Mouse (Mus musculus): Measurements from ENCODE around the gene Ccdc34. TPM values are rescaled to one million over a fixed set of nuclear protein-coding genes. Genes with fewer than 3 reads are reported as not detected.

Gene Ccdc34
- polyA plus RNA-seq, 1 experiment from 2014 or later = 36.8 TPM

DNA sequence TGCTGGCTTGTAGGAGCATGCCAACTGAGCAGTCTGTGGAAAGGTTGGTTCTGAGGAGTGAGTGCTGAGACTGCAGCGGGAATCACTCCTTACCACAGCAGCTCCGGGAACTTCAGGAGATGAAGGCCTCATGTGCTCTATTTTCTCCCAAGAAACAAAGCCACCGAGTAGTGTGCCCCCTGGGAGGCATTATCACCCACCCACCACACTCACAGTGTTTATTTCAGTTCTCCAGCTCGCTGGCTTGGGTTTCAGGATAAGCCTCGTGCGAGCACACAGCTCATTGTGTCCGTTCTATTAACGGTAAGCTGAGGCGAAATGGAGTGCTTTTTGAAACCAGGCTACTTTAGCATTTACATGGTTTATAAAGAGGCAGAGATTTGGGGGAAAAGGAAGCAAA lies 32.1 kb upstream of the Ccdc34 start:
- H3K4me3 ChIP-seq = no peak overlapping the region
- H3K4me1 ChIP-seq = no peaks in the 10 kb centered on the region; the same call in 1 of the 2 replicates
- ATAC-seq (replicated peaks) = no peak
- no peak overlapping the region for H3K27ac ChIP-seq (replicated peaks)
- H3K36me3 ChIP-seq = no peaks in the 10 kb centered on the region
- H3K27me3 ChIP-seq = peaks cover 40% of the 10 kb centered on the region; the same call in 1 of the 2 replicates
- H3K4me2 ChIP-seq (replicated peaks) = no peak overlapping the region
- WGBS = 21% methylated on average over 9 of the region's 9 CpGs
- no peaks in the 10 kb centered on the region for H3K9me3 ChIP-seq
- H3K9ac ChIP-seq (replicated peaks) = no peak overlapping the region

DNA sequence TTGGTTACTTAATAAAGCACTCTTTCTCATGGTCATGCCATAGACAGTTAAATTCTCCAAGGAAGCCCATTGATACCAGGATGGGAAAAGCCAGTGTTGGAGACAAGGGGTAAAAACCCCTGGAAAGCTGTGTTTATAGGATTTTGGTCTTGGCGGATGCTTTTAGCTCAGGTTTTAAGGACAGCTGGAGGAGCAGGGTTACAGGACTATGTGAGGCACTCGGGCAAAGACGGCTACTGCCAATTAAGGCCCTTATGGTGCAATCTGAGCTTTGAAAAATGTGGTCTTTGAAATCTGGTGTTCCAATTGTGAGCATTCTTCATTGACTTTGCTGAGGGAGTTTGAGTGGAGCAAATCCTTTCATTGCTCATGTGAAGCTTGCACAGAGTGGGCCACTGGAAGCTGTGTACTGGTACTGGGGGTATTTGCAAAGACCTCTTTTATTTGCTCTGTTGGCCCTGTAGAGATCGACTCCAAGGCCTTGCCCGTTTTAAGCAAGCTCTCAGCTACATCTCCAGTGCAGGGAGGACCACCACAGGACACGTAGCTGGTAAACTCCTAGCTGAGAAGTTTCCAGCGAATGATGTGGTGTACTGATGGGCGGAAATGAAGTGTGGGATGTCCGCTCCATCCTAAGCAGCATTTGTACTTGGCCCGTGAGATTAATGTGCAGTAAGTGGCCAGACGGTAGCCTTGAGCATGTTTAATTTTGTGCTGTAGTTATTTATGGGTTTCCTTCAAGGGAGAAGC lies 31.4 kb upstream of the Ccdc34 start:
- ATAC-seq (replicated peaks) = no peak
- Histone ChIP-seq H3K4me3 (no peak overlapping the region), H3K27ac (replicated peaks) (no peak overlapping the region), H3K4me2 (replicated peaks) (no peak overlapping the region), H3K9ac (replicated peaks) (no peak overlapping the region), H3K9me3 (no peaks in the 10 kb centered on the region), H3K27me3 (peaks cover 44% of the 10 kb centered on the region; the same call in 1 of the 2 replicates), H3K4me1 (no peaks in the 10 kb centered on the region; the same call in 1 of the 2 replicates), H3K36me3 (no peaks in the 10 kb centered on the region)
- 61% methylated on average over 11 of the region's 11 CpGs for WGBS

DNA sequence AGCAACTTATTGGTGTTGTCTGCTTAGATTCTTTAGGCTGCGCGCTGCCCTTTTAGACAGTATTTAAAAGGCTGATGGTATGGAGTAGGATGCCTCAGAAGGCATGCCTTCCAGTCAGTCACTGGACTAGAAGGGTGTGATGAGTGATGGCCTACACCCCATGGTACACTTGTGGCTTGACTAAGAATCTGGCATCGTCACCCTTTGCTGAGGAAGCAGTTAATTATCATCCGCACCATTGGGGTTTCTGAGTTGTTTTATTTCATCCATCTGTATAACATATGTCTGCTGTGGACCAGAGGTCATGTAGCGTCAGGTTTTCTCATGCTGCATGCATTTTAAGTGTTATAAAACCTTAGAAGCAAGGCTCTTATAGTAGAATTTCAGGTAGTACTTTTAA lies 29.7 kb upstream of the Ccdc34 start:
- 82% methylated on average over 5 of the region's 5 CpGs for WGBS
- ATAC-seq (replicated peaks) = no peak
- Histone ChIP-seq H3K36me3 (no peaks in the 10 kb centered on the region), H3K4me2 (replicated peaks) (no peak overlapping the region), H3K27ac (replicated peaks) (no peak overlapping the region), H3K9me3 (no peaks in the 10 kb centered on the region), H3K9ac (replicated peaks) (no peak overlapping the region), H3K27me3 (peaks cover 51% of the 10 kb centered on the region; the same call in 1 of the 2 replicates), H3K4me1 (no peaks in the 10 kb centered on the region; the same call in 1 of the 2 replicates), H3K4me3 (no peak overlapping the region)

DNA sequence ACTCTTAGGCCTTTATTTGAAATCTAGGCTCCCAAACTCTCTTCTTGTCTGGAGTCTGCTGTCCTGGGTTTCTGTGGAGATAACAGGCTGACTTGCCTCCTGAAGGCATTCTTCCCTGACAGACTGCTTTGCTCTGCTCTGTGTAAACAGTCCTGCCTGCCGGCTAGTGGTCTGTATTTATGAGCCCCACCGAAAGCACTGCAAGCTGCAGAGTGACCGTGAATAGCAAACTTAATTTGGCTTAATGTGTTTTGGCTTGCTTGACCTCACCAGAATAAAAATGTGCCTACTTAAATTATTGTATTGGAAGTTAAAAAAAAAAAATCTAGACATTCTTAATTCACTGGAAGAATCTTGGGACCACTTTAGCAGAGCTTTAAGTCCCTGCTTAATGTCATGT lies 28.4 kb upstream of the Ccdc34 start:
- Histone ChIP-seq H3K27ac (replicated peaks) (no peak overlapping the region), H3K9ac (replicated peaks) (no peak overlapping the region), H3K27me3 (peaks cover 51% of the 10 kb centered on the region; the same call in 1 of the 2 replicates), H3K4me2 (replicated peaks) (no peak overlapping the region), H3K4me3 (no peak overlapping the region), H3K9me3 (no peaks in the 10 kb centered on the region), H3K36me3 (no peaks in the 10 kb centered on the region), H3K4me1 (no peaks in the 10 kb centered on the region; the same call in 1 of the 2 replicates)
- WGBS = 2% methylated on average over 3 of the region's 3 CpGs
- ATAC-seq (replicated peaks) = no peak

DNA sequence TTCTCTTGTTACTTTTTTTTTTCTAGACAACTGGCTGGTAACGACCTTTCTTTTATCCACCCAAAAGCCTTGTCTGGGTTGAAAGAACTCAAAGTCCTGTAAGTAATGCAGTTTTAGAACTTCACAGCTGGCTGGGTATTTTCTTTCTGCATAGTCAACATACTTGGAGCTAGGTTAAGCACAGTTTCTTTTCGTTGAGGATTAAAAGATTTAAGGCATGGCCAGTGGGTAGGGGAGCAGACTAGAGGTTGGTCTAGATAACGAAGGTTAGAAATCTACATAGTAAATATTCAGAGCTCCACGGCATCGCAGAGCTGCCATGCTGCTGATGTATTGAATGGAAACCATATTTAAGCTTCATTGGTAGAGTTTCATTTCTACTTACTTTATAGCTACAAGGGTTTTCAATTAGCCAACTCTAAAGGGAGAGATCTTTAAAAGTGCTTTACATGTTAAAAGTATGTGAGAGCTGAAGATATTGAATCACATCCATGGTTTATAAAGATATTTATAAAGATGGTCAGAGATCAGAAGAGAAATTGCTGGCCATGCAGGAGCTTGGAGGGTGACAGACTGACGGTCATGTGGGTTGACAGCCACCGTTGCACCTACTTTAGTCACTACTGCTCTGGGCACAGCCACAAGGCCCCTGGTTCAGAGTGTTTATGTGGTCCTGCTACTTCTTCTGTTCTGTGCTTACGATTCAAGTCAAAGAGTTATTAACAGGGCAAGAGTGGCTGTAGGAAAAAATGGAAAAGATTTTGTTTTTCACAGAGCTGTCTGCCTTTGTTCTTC lies 27.7 kb upstream of the Ccdc34 start:
- Histone ChIP-seq H3K27me3 (peaks cover 46% of the 10 kb centered on the region; the same call in 1 of the 2 replicates), H3K4me3 (no peak overlapping the region), H3K4me2 (replicated peaks) (no peak overlapping the region), H3K9me3 (no peaks in the 10 kb centered on the region), H3K27ac (replicated peaks) (no peak overlapping the region), H3K4me1 (no peaks in the 10 kb centered on the region; the same call in 1 of the 2 replicates), H3K36me3 (no peaks in the 10 kb centered on the region), H3K9ac (replicated peaks) (no peak overlapping the region)
- WGBS = 25% methylated on average over 8 of the region's 8 CpGs
- ATAC-seq (replicated peaks) = no peak

DNA sequence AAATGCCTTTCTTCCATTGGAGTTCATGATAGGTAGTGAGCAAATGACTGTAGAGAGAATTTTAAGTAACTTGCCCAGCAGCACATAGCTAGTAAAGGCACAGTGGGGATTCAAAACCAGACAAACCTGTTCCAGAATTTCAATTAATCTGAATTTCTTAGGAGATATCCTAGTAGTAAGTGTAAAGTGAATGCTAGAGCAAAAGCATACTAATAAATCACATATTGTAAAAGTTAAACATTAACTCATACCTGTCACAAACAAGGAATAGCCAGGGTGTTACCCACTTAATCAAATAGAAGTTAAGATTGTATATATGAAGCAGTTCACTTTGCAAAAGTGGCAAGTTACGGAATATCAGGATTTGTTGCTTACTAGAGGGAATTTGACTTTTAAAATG lies 25.9 kb upstream of the Ccdc34 start:
- Histone ChIP-seq H3K27ac (replicated peaks) (no peak overlapping the region), H3K9ac (replicated peaks) (no peak overlapping the region), H3K9me3 (no peaks in the 10 kb centered on the region), H3K4me2 (replicated peaks) (no peak overlapping the region), H3K27me3 (peaks cover 39% of the 10 kb centered on the region; the same call in 1 of the 2 replicates), H3K4me1 (no peaks in the 10 kb centered on the region; the same call in 1 of the 2 replicates), H3K4me3 (no peak overlapping the region), H3K36me3 (no peaks in the 10 kb centered on the region)
- ATAC-seq (replicated peaks) = no peak
- 77% methylated on average over 1 of the region's 1 CpGs for WGBS

DNA sequence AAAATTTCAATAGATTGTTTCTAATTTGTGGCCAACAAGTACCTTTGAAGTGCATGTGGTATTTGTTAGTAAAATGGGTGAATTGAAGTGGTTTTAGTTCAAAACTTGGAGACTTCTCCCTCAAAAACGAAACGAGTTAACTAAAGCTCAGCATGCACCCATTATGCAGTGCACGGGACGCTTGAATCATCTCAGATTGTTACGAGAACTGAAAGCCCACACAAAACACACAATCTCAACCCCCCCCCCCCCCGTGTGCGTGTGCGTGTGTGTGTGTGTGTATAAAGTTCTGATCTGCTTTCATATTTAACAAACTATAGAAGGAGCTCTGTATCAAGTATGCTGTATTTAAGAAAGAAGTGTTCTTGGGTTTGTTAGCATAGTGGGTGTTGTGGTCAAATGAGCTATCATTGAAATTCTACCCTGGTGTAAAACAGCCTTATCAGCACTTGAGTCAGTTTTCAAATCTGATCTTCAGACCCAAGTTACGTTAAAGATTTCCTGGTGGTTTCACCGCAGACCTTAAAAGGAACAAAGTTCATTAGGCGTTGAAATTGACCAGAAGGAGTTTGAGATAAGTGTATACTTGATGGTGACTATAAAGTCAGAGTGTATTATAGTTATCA lies 25.1 kb upstream of the Ccdc34 start:
- Histone ChIP-seq H3K9me3 (no peaks in the 10 kb centered on the region), H3K9ac (replicated peaks) (no peak overlapping the region), H3K27ac (replicated peaks) (no peak overlapping the region), H3K4me2 (replicated peaks) (no peak overlapping the region), H3K27me3 (peaks cover 32% of the 10 kb centered on the region; the same call in 1 of the 2 replicates), H3K36me3 (no peaks in the 10 kb centered on the region), H3K4me3 (no peak overlapping the region), H3K4me1 (no peaks in the 10 kb centered on the region; the same call in 1 of the 2 replicates)
- ATAC-seq (replicated peaks) = no peak
- WGBS = 18% methylated on average over 11 of the region's 11 CpGs

DNA sequence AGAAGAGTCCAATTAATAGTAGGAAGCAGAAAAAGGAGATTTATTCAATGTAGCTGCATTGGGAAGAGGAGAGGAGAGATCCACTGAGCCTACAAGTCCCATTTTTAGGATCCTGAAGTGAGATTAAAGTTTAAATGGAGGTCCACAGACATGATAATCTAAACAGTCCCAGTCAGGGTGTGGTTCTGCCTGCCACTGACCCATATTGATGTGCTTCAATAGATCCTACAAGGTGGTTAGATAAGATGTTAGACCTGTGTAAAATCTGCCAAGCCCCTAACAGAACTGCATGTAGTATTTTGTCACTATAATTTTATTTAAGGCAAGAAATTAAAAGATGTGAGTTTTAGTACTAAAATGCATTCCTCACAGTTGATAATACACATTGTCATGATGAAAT lies 24.2 kb upstream of the Ccdc34 start:
- ATAC-seq (replicated peaks) = no peak
- H3K4me1 ChIP-seq = no peaks in the 10 kb centered on the region; the same call in 1 of the 2 replicates
- no peak overlapping the region for H3K4me2 ChIP-seq (replicated peaks)
- no peaks in the 10 kb centered on the region for H3K36me3 ChIP-seq
- no peak overlapping the region for H3K9ac ChIP-seq (replicated peaks)
- H3K4me3 ChIP-seq = no peak overlapping the region
- peaks cover 24% of the 10 kb centered on the region; the same call in 1 of the 2 replicates for H3K27me3 ChIP-seq
- H3K9me3 ChIP-seq = no peaks in the 10 kb centered on the region
- H3K27ac ChIP-seq (replicated peaks) = no peak overlapping the region

DNA sequence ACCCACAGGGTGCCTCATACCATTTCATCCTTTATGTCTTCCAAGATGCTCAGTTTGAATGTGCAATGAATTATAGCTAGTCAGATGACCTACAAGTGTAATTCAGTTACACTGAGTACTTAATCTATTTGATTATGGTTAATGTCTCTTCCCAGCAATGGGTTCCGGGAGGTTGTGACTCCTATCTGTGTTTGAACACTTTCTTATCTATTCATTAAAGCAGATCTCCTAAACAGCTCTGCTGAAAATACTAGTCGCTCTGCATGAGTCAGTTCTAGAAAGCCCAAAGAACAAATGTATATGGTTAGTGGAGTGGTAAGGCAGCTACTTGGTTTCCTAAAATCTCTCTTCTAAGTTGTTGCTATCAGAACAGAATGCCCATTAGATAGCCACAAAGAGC lies 22.6 kb upstream of the Ccdc34 start:
- H3K4me2 ChIP-seq (replicated peaks) = no peak overlapping the region
- H3K36me3 ChIP-seq = no peaks in the 10 kb centered on the region
- no peaks in the 10 kb centered on the region for H3K9me3 ChIP-seq
- H3K4me3 ChIP-seq = no peak overlapping the region
- H3K9ac ChIP-seq (replicated peaks) = no peak overlapping the region
- H3K27ac ChIP-seq (replicated peaks) = no peak overlapping the region
- ATAC-seq (replicated peaks) = no peak
- peaks cover 20% of the 10 kb centered on the region; the same call in 1 of the 2 replicates for H3K27me3 ChIP-seq
- 85% methylated on average over 2 of the region's 2 CpGs for WGBS
- no peaks in the 10 kb centered on the region for H3K4me1 ChIP-seq

DNA sequence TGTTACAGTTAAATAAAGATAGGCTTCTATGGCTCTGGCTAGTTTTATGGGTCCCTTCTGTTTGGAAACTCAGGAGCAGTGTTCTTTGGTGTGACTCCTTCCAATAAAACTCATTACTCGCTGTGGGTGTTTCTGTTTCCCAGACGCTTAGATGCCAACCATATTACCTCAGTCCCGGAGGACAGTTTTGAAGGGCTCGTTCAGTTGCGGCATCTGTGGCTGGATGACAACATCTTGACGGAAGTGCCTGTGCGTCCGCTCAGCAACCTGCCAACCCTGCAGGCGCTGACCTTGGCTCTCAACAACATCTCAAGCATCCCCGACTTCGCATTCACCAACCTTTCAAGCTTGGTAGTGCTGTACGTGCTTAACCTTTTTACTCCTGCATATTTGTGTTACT lies 21.2 kb upstream of the Ccdc34 start:
- Histone ChIP-seq H3K27ac (replicated peaks) (no peak overlapping the region), H3K4me1 (no peaks in the 10 kb centered on the region), H3K9ac (replicated peaks) (no peak overlapping the region), H3K4me2 (replicated peaks) (no peak overlapping the region), H3K4me3 (no peak overlapping the region), H3K27me3 (peaks cover 12% of the 10 kb centered on the region; the same call in 1 of the 2 replicates), H3K36me3 (no peaks in the 10 kb centered on the region), H3K9me3 (no peaks in the 10 kb centered on the region)
- WGBS = 73% methylated on average over 12 of the region's 12 CpGs
- no peak for ATAC-seq (replicated peaks)

DNA sequence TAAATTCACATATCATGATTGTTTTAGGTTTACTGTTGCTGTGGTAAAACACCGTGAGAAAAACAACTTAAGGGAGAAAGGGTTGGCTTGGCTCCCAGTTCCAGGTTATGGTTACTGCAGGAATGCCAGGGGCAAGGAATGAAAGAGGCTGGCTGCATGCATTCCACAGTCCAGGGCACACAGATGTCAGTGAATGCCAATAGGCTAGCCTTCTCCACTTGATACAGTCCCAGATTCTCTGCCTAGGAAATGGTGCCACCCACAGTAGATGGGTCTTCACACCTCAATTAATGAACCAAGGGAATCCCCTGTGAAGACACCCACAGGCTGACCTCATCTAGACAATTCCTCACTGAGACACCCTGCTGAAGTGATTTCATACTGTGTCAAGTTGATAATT lies 12.9 kb upstream of the Ccdc34 start:
- Histone ChIP-seq H3K36me3 (no peaks in the 10 kb centered on the region), H3K4me3 (no peak overlapping the region), H3K9me3 (no peaks in the 10 kb centered on the region), H3K9ac (replicated peaks) (no peak overlapping the region), H3K4me1 (no peaks in the 10 kb centered on the region), H3K4me2 (replicated peaks) (no peak overlapping the region), H3K27me3 (no peaks in the 10 kb centered on the region), H3K27ac (replicated peaks) (no peak overlapping the region)
- ATAC-seq (replicated peaks) = no peak; the same call in 1 of the 2 replicates
- WGBS = 67% methylated on average over 1 of the region's 1 CpGs

DNA sequence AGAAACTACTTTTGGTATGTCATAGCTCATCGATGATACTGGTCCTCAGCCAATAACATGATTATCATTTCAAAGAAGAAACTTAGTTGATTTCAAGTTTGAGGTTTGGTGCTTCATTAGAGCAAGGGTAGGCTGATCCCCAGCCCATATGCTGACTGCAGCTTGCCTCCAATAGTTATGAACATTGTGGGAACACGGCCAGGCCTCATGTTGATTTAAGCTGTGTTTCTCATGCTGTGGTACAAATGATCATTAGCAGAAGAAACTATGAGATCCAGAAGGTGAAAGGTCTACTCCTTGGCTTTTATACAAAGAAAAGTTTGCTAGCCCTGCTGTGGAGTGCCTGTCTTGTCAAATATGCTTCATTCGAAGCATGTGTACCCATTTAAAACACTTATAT lies 12.5 kb upstream of the Ccdc34 start:
- H3K4me1 ChIP-seq = no peaks in the 10 kb centered on the region
- no peak overlapping the region for H3K9ac ChIP-seq (replicated peaks)
- ATAC-seq (replicated peaks) = 0 out of 2 replicates have a peak, but pooled peaks have one; percentile 35
- H3K9me3 ChIP-seq = no peaks in the 10 kb centered on the region
- WGBS = 60% methylated on average over 3 of the region's 3 CpGs
- H3K27ac ChIP-seq (replicated peaks) = no peak overlapping the region
- H3K36me3 ChIP-seq = no peaks in the 10 kb centered on the region
- H3K4me3 ChIP-seq = no peak overlapping the region
- H3K4me2 ChIP-seq (replicated peaks) = no peak overlapping the region
- H3K27me3 ChIP-seq = no peaks in the 10 kb centered on the region

Data from forebrain, embryonic 15.5 days (tissue).